Mouse (Mus musculus): ENCODE measurements at regions not wholly inside any gene's neighbourhood (a gene's known extent, or its start where the extent isn't known, plus 50 kb on each side); places are given as distances from the start of the nearest gene placed in this dataset.

GRCm38 (mm10) chr15:67036341-67036740 is 535.6 kb upstream of the Lrrc6 start:
- Histone ChIP-seq H3K27ac (ENCODE audit: low read length) (no peak overlapping the region), H3K36me3 (ENCODE audit: control insufficient read depth, insufficient read depth) (no peaks in the 10 kb centered on the region), H3K27me3 (replicated peaks; ENCODE audit: control insufficient read depth, insufficient read depth, low read length) (no peaks in the 10 kb centered on the region), H3K4me1 (replicated peaks; ENCODE audit: control insufficient read depth, insufficient read depth, low read length) (peaks cover 5% of the 10 kb centered on the region), H3K9me3 (ENCODE audit: control insufficient read depth, low read length) (no peaks in the 10 kb centered on the region), H3K9ac (replicated peaks; ENCODE audit: low read depth, low read length) (no peak overlapping the region), H3K4me2 (ENCODE audit: low read length) (no peak overlapping the region), H3K4me3 (replicated peaks; ENCODE audit: low read length) (no peak overlapping the region)
- ATAC-seq: no peak
- 76% methylated on average over 2 of the region's 2 CpGs for WGBS

- 74% methylated on average over 2 of the region's 2 CpGs for WGBS
- Histone ChIP-seq H3K9me3 (ENCODE audit: control insufficient read depth, low read length) (no peaks in the 10 kb centered on the region), H3K27me3 (replicated peaks; ENCODE audit: control insufficient read depth, insufficient read depth, low read length) (no peaks in the 10 kb centered on the region), H3K4me3 (replicated peaks; ENCODE audit: low read length) (no peak overlapping the region), H3K4me2 (ENCODE audit: low read length) (no peak overlapping the region), H3K9ac (replicated peaks; ENCODE audit: low read depth, low read length) (no peak overlapping the region), H3K36me3 (ENCODE audit: control insufficient read depth, insufficient read depth) (no peaks in the 10 kb centered on the region), H3K27ac (ENCODE audit: low read length) (no peak overlapping the region), H3K4me1 (replicated peaks; ENCODE audit: control insufficient read depth, insufficient read depth, low read length) (no peaks in the 10 kb centered on the region)
- no peak for ATAC-seq
Observed at GRCm38 (mm10) chr15:67033936-67034335, 533.2 kb upstream of the Lrrc6 start.

DNA sequence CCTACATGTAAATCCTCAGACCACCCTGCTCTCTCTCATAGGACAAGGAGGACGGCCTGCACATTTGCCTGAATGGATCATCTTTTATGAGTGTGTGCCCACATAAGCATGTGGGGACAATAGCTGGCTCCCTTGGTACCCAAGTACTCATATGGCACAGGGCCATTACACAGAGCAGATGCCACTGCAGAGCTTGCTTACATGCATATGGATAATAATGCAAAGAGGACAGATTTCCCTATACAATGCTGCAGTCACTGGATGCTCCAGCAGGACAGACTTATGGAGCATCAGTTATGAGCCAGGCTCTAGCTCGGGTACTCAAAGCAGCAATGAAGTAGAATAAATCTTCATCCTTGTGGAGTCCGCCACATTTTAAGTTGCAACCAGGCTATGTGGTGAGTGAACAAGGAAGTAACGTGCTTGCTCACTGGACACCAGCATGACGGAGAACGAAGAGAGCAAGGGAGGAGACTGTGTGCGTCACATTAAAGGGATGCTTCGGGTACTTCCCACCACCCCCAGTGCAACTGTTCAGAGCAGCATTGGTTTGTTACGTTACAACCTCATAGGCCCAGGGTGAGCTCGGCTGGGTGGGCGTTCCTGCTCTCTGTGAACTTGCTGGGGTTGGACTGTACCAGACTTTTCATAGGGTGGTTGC is 531.3 kb upstream of the Lrrc6 start:
- H3K27ac ChIP-seq (ENCODE audit: low read length): no peak overlapping the region
- no peaks in the 10 kb centered on the region for H3K27me3 ChIP-seq (replicated peaks; ENCODE audit: control insufficient read depth, insufficient read depth, low read length)
- H3K9ac ChIP-seq (replicated peaks; ENCODE audit: low read depth, low read length): no peak overlapping the region
- H3K4me2 ChIP-seq (ENCODE audit: low read length): no peak overlapping the region
- no peaks in the 10 kb centered on the region for H3K9me3 ChIP-seq (ENCODE audit: control insufficient read depth, low read length)
- no peak overlapping the region for H3K4me3 ChIP-seq (replicated peaks; ENCODE audit: low read length)
- WGBS: 85% methylated on average over 11 of the region's 11 CpGs
- no peaks in the 10 kb centered on the region for H3K36me3 ChIP-seq (ENCODE audit: control insufficient read depth, insufficient read depth)
- ATAC-seq: no peak
- H3K4me1 ChIP-seq (replicated peaks; ENCODE audit: control insufficient read depth, insufficient read depth, low read length): no peaks in the 10 kb centered on the region

DNA sequence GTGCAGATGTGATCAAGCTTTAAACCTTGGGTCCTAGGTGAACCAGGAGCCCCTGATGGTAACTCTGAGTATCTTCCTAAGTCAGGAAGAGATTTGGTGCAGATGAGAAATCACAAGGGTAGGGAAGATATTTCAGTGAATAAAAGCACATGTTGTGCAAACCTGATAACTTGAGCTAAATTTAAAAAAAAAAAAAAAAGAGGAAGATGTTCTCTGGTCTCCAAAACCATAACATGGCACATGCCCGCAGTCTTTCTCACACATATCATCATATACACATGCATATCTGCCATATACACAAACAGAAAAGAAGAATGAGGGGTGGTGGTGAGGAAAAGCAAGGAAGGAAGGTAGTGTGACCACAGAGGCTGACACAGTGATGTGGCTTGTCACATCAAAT is 530.3 kb upstream of the Lrrc6 start:
- no peak overlapping the region for H3K4me2 ChIP-seq (ENCODE audit: low read length)
- no peak for ATAC-seq
- no peaks in the 10 kb centered on the region for H3K9me3 ChIP-seq (ENCODE audit: control insufficient read depth, low read length)
- WGBS: 86% methylated on average over 1 of the region's 1 CpGs
- no peaks in the 10 kb centered on the region for H3K4me1 ChIP-seq (replicated peaks; ENCODE audit: control insufficient read depth, insufficient read depth, low read length)
- no peak overlapping the region for H3K9ac ChIP-seq (replicated peaks; ENCODE audit: low read depth, low read length)
- H3K27me3 ChIP-seq (replicated peaks; ENCODE audit: control insufficient read depth, insufficient read depth, low read length): no peaks in the 10 kb centered on the region
- H3K27ac ChIP-seq (ENCODE audit: low read length): no peak overlapping the region
- H3K4me3 ChIP-seq (replicated peaks; ENCODE audit: low read length): no peak overlapping the region
- H3K36me3 ChIP-seq (ENCODE audit: control insufficient read depth, insufficient read depth): no peaks in the 10 kb centered on the region

DNA sequence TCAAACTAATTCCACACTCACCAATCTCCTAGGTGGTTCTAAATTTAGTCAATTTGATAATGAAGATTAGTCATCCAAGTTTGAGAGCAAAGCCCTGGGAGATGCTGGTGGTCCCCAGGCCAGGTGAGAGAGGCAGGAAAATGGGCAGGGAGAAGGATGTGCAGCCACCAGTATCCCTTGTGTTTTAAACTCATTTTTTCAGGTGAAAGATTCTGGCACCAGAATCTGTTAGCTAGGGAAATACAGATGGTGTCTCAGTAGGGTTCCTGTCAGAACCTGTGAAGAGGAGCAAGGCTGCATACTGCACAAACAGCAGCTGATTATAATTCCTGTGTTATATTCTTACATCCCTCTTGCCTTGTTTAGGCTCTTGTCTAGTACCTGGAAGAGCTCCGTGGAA is 527.5 kb upstream of the Lrrc6 start:
- Histone ChIP-seq H3K4me1 (replicated peaks; ENCODE audit: control insufficient read depth, insufficient read depth, low read length) (no peaks in the 10 kb centered on the region), H3K27ac (ENCODE audit: low read length) (no peak overlapping the region), H3K4me2 (ENCODE audit: low read length) (no peak overlapping the region), H3K27me3 (replicated peaks; ENCODE audit: control insufficient read depth, insufficient read depth, low read length) (no peaks in the 10 kb centered on the region), H3K9ac (replicated peaks; ENCODE audit: low read depth, low read length) (no peak overlapping the region), H3K36me3 (ENCODE audit: control insufficient read depth, insufficient read depth) (no peaks in the 10 kb centered on the region), H3K4me3 (replicated peaks; ENCODE audit: low read length) (no peak overlapping the region), H3K9me3 (ENCODE audit: control insufficient read depth, low read length) (no peaks in the 10 kb centered on the region)
- 77% methylated on average over 1 of the region's 1 CpGs for WGBS
- no peak for ATAC-seq

GRCm38 (mm10) chr15:67027751-67028150 is 527.0 kb upstream of the Lrrc6 start:
- no peaks in the 10 kb centered on the region for H3K4me1 ChIP-seq (replicated peaks; ENCODE audit: control insufficient read depth, insufficient read depth, low read length)
- H3K9me3 ChIP-seq (ENCODE audit: control insufficient read depth, low read length): no peaks in the 10 kb centered on the region
- ATAC-seq: no peak
- H3K4me2 ChIP-seq (ENCODE audit: low read length): no peak overlapping the region
- H3K27me3 ChIP-seq (replicated peaks; ENCODE audit: control insufficient read depth, insufficient read depth, low read length): no peaks in the 10 kb centered on the region
- no peaks in the 10 kb centered on the region for H3K36me3 ChIP-seq (ENCODE audit: control insufficient read depth, insufficient read depth)
- no peak overlapping the region for H3K9ac ChIP-seq (replicated peaks; ENCODE audit: low read depth, low read length)
- H3K4me3 ChIP-seq (replicated peaks; ENCODE audit: low read length): no peak overlapping the region
- 79% methylated on average over 2 of the region's 2 CpGs for WGBS
- no peak overlapping the region for H3K27ac ChIP-seq (ENCODE audit: low read length)

DNA sequence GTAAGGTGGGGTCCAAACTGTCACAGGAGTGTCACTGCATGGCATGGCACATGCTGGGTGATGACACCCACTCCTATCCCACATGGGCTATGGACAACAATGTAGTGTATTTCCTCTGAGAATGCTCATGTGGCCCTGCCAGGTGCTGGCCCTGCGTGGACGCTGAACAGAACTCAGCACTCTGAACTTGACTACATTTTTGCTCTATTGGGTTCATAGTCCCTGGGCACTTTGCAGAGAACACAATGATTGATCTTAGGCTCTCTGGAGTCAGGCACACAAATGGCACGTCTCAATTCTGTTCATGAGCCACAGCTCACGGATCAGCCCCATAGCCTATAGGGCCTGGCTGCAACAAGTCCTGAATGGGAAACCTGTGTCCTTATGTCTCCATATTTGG is 525.0 kb upstream of the Lrrc6 start:
- 94% methylated on average over 4 of the region's 4 CpGs for WGBS
- H3K36me3 ChIP-seq (ENCODE audit: control insufficient read depth, insufficient read depth): no peaks in the 10 kb centered on the region; the same call in 1 of the 2 replicates
- no peak overlapping the region for H3K4me2 ChIP-seq (ENCODE audit: low read length)
- H3K27ac ChIP-seq (ENCODE audit: low read length): no peak overlapping the region
- H3K27me3 ChIP-seq (replicated peaks; ENCODE audit: control insufficient read depth, insufficient read depth, low read length): no peaks in the 10 kb centered on the region
- no peaks in the 10 kb centered on the region for H3K9me3 ChIP-seq (ENCODE audit: control insufficient read depth, low read length)
- no peak overlapping the region for H3K9ac ChIP-seq (replicated peaks; ENCODE audit: low read depth, low read length)
- no peak overlapping the region for H3K4me3 ChIP-seq (replicated peaks; ENCODE audit: low read length)
- H3K4me1 ChIP-seq (replicated peaks; ENCODE audit: control insufficient read depth, insufficient read depth, low read length): no peaks in the 10 kb centered on the region
- no peak for ATAC-seq

- H3K36me3 ChIP-seq (ENCODE audit: control insufficient read depth, insufficient read depth): no peaks in the 10 kb centered on the region; the same call in 1 of the 2 replicates
Observed at GRCm38 (mm10) chr15:67024386-67024785, 523.7 kb upstream of the Lrrc6 start.

GRCm38 (mm10) chr15:67023081-67023480 is 522.4 kb upstream of the Lrrc6 start:
- WGBS: 96% methylated on average over 1 of the region's 1 CpGs
- peaks cover 4% of the 10 kb centered on the region; the same call in 1 of the 2 replicates for H3K4me1 ChIP-seq (replicated peaks; ENCODE audit: control insufficient read depth, insufficient read depth, low read length)
- no peak overlapping the region for H3K4me2 ChIP-seq (ENCODE audit: low read length)

More at GRCm38 (mm10) chr15:67024386-67024785, 523.7 kb upstream of the Lrrc6 start:
- H3K27ac ChIP-seq (ENCODE audit: low read length): no peak overlapping the region
- ATAC-seq: no peak
- 77% methylated on average over 2 of the region's 2 CpGs for WGBS
- H3K9me3 ChIP-seq (ENCODE audit: control insufficient read depth, low read length): no peaks in the 10 kb centered on the region
- no peak overlapping the region for H3K4me2 ChIP-seq (ENCODE audit: low read length)
- H3K27me3 ChIP-seq (replicated peaks; ENCODE audit: control insufficient read depth, insufficient read depth, low read length): no peaks in the 10 kb centered on the region
- no peaks in the 10 kb centered on the region for H3K4me1 ChIP-seq (replicated peaks; ENCODE audit: control insufficient read depth, insufficient read depth, low read length)
- no peak overlapping the region for H3K4me3 ChIP-seq (replicated peaks; ENCODE audit: low read length)
- H3K9ac ChIP-seq (replicated peaks; ENCODE audit: low read depth, low read length): no peak overlapping the region

GRCm38 (mm10) chr15:67021391-67021790 is 520.7 kb upstream of the Lrrc6 start:
- H3K4me3 ChIP-seq (replicated peaks; ENCODE audit: low read length): no peak overlapping the region
- H3K27me3 ChIP-seq (replicated peaks; ENCODE audit: control insufficient read depth, insufficient read depth, low read length): no peaks in the 10 kb centered on the region
- no peak for ATAC-seq
- H3K4me2 ChIP-seq (ENCODE audit: low read length): no peak overlapping the region
- WGBS: 91% methylated on average over 5 of the region's 5 CpGs
- peaks cover 4% of the 10 kb centered on the region; the same call in 1 of the 2 replicates for H3K4me1 ChIP-seq (replicated peaks; ENCODE audit: control insufficient read depth, insufficient read depth, low read length)
- H3K9me3 ChIP-seq (ENCODE audit: control insufficient read depth, low read length): no peaks in the 10 kb centered on the region
- no peak overlapping the region for H3K9ac ChIP-seq (replicated peaks; ENCODE audit: low read depth, low read length)
- H3K36me3 ChIP-seq (ENCODE audit: control insufficient read depth, insufficient read depth): no peaks in the 10 kb centered on the region; the same call in 1 of the 2 replicates
- no peak overlapping the region for H3K27ac ChIP-seq (ENCODE audit: low read length)

More at GRCm38 (mm10) chr15:67023081-67023480, 522.4 kb upstream of the Lrrc6 start:
- no peak for ATAC-seq
- H3K9ac ChIP-seq (replicated peaks; ENCODE audit: low read depth, low read length): no peak overlapping the region
- no peaks in the 10 kb centered on the region for H3K27me3 ChIP-seq (replicated peaks; ENCODE audit: control insufficient read depth, insufficient read depth, low read length)
- no peak overlapping the region for H3K27ac ChIP-seq (ENCODE audit: low read length)
- H3K36me3 ChIP-seq (ENCODE audit: control insufficient read depth, insufficient read depth): no peaks in the 10 kb centered on the region; the same call in 1 of the 2 replicates
- no peak overlapping the region for H3K4me3 ChIP-seq (replicated peaks; ENCODE audit: low read length)
- H3K9me3 ChIP-seq (ENCODE audit: control insufficient read depth, low read length): no peaks in the 10 kb centered on the region
